Mouse (Mus musculus) C2C12 (cell line): ENCODE results near the gene Socs7.

Experiments
- CEBPB ChIP-seq: IDR thresholded peaks from one replicate; pipeline ENCODE4 v1.6.1; 2011; ENCODE audit warnings: low read depth, mild to moderate bottlenecking, control low read depth, moderate library complexity
- CTCF ChIP-seq: IDR thresholded peaks from one replicate; pipeline ENCODE4 v1.5.1; 2011; ENCODE audit not compliant: control insufficient read depth, insufficient read depth, insufficient read length
- MAX ChIP-seq: IDR thresholded peaks from one replicate; pipeline ENCODE4 v1.6.1; 2011; ENCODE audit warnings: mild to moderate bottlenecking, control low read depth
- MYOD1 ChIP-seq: IDR thresholded peaks from one replicate; pipeline ENCODE4 v1.6.1; 2011; ENCODE audit warnings: low read depth; ENCODE audit not compliant: control insufficient read depth, insufficient read length
- USF1 ChIP-seq: IDR thresholded peaks from one replicate; pipeline ENCODE4 v1.6.1; 2011; ENCODE audit warnings: low read depth, mild to moderate bottlenecking, control low read depth, moderate library complexity

- no peak for TF ChIP-seq CTCF
- TF ChIP-seq USF1 = no peak
- no peak for TF ChIP-seq MYOD1
- TF ChIP-seq MAX = no peak
- no peak for TF ChIP-seq CEBPB
These were observed 70.7 kb downstream of the Socs7 start for GRCm38 (mm10) chr11:97432983-97433539.
